Mouse (Mus musculus) neural tube, embryonic 10.5 days (tissue): ENCODE data around the gene Cdc42ep1.
A peak's percentile ranks its signal among the peaks of the same experiment; 100 is the strongest.
"Not testable (repeated sequence)": the region's sequence is repeated elsewhere in the genome, so short reads cannot be mapped to it uniquely, and the experiment has no call there.

ENCODE experiments used
- DNase-seq: peaks from one replicate; pipeline ENCODE4 v3.0.0-alpha.2; 2017; ENCODE audit warnings: low spot score; ENCODE audit errors: extremely low spot score

Cdc42ep1 gene

GRCm38 (mm10) chr15:78829636-78830035, 12.8 kb upstream of the Cdc42ep1 start:
- DNase-seq = no peak

DNA sequence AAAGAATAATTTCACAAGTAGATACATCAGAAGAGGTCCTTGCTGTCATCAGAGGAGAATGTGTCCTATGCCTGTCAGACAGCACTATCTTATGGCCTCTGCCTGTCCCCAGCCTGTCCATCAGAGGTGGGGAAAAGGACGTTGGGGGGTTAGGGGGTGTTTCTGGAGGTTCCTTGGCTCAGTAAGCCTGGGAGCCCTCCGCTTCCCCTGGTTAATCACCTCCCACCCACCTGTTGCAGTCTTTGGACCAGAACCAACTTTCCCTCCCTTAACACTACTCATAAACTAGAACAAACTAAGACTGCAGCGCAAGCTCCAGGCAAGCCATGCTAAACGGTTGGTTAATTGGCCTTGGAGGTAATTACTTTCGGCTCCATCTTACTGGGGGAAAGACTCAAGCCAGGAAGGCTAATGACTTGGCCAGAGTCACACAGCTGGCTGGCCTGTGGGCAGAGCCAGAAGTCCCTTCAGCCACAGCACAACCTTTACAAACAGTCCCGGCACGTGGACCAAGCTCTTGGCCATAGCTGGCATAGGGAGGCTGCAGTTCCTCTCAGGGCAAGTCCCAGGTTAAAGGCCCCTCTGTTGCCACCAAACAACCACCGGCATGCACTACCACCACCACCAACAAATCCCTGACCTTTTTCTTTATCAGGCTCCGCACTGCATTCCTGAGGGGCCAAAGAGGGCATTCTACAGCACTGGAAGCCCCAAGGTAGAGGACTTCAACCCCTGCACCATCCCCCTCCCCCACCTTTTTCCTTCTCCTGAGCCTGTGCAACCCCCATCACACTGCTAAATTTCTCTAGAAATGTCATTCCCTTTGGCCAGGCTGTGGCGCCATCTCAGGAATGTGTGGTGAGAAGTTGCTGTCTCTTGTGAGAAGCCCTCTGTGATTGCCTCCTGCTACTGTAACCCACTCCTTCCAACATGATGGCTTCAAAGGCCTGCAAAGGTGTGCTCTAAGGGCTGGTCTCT, 11.4 kb upstream of the Cdc42ep1 start:
- DNase-seq = peak; percentile 14

DNA sequence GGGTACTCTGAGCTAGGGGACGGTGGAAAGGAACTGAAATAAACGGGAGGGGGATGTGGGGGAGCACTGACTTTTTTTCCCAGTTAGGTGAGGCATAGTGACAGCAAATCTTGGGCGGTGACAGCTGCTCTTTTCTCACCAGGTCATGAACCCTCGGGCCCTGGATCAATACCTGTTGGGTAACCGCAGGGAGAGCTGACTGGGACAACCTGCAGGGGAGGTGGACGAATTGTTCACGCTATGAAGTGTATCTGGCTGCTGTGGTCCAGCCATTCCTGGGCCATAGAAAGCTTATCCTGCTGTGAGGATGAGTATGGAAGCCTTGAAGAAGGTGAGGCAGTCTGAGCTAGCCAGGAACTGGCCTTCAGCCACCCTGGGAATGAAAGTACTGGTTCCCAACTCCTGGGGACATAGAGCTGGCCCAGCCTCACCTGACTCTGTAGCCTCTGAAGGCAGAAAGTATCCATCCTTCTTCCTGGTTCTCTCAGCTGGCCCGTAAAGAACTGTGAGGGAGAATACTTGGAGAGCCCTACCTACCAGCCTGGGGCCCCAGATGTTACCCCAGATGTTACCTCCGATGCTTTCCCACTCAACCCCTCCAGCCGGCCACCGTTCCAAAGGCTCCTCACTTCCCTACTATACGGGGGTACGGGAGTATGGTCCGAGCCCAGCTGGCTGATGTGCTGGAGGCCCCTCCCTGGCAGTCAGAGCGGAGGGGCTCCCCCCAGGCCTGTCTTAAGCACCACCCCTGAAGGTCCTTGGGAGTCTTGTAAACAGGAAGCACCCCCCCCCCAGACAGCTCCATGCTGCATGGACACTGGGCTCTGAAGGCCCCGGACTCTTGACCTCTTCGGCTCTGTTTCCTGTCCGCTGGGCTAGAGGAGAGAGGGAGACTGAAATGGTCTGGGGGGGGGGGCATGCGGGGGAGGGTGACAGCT, 10.4 kb upstream of the Cdc42ep1 start:
- DNase-seq = peak; percentile 29

- no peak for DNase-seq
Observed at GRCm38 (mm10) chr15:78832701-78833123, 9.7 kb upstream of the Cdc42ep1 start.

DNA sequence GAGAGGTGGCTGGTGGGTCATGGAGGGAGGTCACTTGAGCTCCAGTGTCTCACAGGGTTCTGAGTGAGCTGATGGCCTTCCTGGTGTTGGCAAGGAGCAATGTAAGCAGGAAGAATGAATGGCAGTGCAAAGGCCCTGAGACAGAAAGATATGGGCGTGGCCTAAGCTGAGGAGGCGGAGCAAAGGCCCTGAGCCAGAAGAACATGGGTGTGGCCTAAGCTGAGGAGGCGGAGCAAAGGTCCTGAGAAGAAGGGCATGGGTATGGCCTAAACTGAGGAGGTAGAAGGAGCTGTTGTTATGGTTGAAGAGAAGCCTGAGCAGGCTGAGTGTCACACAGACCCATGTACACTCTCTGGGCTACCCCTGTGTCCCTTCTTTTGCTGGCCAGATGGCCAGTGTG, 8.8 kb upstream of the Cdc42ep1 start:
- no peak for DNase-seq

DNA sequence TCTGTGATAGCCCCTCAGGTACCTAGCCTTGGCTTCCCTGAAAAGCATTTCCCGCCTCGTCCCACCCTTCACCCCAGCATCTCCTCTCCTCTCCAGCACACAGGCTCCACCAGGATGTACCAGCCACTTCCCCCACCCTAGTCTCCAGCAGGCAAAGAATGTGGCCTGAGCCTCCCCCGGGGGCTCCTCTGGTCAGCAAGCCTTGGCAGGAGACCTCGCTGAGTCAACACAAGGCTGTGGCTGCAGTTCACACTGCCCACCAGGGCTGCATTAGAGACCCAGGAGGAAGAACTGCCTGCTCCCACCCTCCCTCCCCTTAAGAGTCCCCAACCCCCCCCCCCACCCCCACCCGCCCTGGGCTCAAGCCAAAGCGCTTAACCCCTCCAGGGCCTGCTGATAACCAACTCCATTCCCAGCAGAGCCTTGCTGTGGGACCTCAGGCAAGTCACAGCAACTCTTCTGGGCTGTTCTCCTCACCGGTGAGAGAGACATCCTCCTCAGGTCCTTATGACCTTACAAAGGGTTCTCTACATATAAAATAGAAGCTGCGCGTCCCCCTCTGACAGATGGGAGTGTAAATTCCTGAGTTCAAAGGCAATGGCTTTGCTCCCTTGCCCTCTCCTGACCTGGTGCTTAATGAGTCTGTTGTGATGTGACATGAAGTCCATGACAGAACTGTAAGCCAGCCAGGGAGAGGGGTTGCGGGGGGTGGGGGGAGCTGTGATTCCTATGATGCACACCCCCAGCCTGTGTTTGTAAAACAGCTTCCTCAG, 8.0 kb upstream of the Cdc42ep1 start:
- no peak for DNase-seq

DNA sequence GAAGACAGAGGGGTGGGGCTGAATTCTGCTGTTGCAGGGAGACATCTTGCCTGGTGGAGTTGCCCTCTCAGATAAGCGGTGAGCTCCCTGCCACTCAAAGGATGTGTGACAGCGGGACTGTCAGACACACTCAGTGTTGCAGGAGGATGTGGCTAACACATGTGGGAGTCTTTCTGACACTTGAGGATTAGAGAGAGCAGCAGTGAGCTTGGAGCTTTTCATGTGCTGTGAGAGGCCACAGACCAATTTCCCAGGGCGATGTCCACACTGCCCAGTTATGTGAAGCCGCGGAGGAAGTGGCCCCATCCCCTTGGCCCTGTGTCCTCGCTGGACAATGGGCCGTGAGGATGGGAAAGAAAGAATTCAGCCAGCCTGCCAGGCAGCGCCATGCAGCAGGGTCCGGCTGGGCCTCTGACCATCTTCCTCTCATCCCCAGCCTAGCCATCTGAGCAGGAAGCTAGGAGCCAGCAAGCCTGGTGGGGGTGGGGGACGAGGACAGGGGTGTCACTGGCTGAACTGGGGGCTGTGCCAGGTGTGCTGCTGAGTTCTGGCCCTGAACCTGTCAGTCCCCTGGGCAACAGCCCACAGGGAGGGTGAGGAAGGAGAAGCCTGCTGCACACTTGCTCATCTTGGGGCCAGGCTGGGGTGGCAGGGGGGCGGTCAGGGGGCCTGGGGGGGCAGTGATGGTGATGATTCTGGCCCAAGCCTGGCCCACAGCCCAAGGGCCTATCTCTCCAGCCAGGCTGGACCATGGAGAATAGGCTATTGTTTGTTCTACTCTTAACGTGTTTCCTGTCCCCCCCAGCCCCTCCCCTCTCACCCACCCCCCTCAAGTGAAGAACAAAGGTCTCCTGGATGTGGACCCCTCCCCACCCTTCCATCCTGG, 7.0 kb upstream of the Cdc42ep1 start:
- no peak for DNase-seq

- no peak for DNase-seq
Observed at GRCm38 (mm10) chr15:78836086-78836621, 6.3 kb upstream of the Cdc42ep1 start.

- no peak for DNase-seq
Observed at GRCm38 (mm10) chr15:78839744-78840143, 2.7 kb upstream of the Cdc42ep1 start.

DNA sequence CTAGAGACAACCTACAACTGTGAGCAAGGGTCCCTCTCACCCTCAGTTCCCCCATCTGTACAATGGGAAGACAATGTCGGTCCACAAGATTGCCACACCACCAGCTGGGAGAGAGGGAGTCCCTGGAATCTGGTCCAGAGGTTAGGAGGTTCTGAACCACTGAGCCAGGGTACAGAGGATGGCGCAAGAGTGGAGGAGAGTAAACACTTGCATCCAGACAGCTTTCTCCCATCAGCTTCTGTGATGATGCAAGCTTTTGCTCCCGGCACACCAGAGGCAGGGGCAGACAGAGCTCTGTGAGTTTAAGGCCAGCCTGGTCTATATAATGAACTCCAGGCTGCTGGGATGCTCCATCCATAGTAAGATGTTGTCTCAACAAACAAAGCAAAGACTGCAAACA, 2.2 kb upstream of the Cdc42ep1 start:
- no peak for DNase-seq

- no peak for DNase-seq
Observed at GRCm38 (mm10) chr15:78840751-78841150, 1.7 kb upstream of the Cdc42ep1 start.

DNA sequence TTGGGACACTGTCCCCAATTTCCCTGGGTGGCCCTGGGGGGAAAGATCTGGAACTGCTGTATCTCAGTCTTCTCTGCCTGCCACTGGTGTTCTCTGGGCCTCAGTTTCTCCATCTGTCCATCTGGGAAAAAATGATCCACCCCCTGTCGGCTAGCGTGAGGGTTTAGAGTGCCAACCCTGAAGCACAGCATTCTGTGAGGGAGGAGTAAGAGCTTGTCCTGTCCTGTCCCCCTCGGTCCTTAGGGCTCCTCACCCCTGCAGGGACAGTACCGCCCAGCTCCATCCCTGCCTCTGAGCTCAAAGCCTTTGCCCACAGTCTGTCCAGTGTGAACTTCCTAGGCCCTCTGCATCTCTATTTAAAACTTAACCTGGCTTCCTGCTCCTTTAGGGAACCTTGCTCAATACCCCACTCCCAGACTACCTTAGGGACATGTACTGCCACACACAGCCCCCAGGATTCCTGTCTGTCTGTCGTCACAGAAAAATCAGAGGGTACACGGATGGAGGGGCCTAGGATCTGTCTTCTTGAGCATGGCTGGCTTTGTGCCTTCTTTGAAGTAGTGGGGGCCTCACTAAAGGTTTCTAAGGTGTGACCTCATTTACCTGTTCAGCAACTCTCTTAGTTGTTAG, 1.1 kb upstream of the Cdc42ep1 start:
- DNase-seq = no peak

- DNase-seq = no peak
Observed at GRCm38 (mm10) chr15:78843581-78844469, 1.4 kb downstream of the Cdc42ep1 start.

DNA sequence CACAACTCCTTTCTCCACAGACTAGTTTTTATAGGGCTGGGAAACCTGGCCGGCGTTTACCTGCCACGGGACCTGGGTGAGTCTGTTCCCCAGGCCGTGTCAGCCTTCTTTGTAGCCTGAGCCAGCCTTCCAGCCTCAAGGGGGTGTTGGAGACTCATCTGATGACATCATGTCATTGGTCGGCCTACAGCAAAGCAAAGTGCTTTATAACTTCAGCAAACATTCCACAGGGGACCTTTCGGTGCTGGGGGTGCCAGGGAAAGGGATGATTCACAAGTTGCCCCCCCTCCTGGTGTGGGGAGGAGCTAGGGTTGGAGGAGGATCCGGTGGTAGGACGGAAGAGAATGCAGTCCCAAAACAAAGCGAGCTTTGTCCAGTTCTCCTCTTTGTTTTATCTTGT, 2.4 kb downstream of the Cdc42ep1 start:
- DNase-seq = no peak

GRCm38 (mm10) chr15:78845321-78845720, 2.9 kb downstream of the Cdc42ep1 start:
- no peak for DNase-seq

GRCm38 (mm10) chr15:78845867-78846266, 3.4 kb downstream of the Cdc42ep1 start:
- DNase-seq = no peak

DNA sequence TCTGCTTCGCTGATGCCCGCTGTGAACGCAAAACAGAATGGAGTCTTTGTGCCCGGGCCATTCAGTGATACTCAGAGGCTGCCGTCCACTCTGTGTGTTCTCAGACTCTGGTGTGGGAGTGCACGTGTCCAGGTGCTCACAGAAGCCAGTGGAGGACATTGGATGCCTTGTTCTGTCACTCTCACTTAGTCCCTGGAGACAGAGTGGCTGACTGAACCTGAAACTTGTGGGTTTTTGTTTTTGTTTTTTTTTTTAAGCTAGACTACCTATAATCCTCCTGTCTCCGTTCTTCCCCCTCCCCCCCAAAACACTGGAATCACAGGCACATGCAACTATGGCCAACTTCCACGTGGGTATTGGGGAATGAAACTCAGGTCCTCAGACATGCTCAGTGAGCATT, 3.9 kb downstream of the Cdc42ep1 start:
- DNase-seq = no peak

- DNase-seq = not testable (repeated sequence)
Observed at GRCm38 (mm10) chr15:78846805-78847204, 4.4 kb downstream of the Cdc42ep1 start.
